Mouse (Mus musculus): ENCODE results near the gene Jph4.

DNA sequence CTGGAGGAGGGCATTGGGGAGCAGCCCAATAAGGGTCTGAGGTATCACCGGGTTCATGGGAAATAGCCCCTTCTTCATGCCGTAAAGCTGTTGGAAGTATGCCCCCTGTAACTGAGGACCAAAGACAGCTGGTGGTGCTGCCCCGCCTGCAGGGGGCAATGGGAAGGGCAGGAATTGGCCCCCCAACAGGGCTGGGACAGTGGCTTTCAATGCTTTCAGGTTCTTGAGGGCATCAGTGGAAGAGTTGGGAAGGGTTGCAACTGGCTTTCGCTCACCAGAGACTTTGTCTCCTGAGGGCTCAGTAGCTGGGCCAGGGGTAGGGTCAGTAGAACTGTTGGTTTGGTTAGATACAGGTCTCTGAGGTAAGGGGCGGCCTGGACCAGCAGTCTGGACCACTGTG is 53.6 kb downstream of the Jph4 start:
- TF ChIP-seq POLR2A (IDR thresholded peaks at IDR 0.05; ENCODE audit: control insufficient read depth, low read depth, low read length) (no peak), CTCF (IDR thresholded peaks at IDR 0.05; ENCODE audit: control insufficient read depth, insufficient read depth, insufficient replicate concordance, low read depth, low read length) (no peak)

All from testis, adult 2 months (tissue).